Mouse (Mus musculus) heart, adult 8-10 months (tissue): ENCODE data around the gene Cyp4f15. TPM values are rescaled to one million over a fixed set of nuclear protein-coding genes. Genes with fewer than 3 reads are reported as not detected.
"Not testable (repeated sequence)": the region's sequence is repeated elsewhere in the genome, so short reads cannot be mapped to it uniquely, and the experiment has no call there.

Experiments used
- DNase-seq: peaks from one replicate; pipeline ENCODE4 v3.0.0; 2022; ENCODE audit warnings: low spot score
- total RNA-seq, 4 experiments: library from RNA; stranded (reverse); gene quantifications; 2 replicates each; pipeline ENCODE4 v1.2.4; 2022

The Cyp4f15 gene
- total RNA-seq: under 1 TPM in 1 of 4 experiments, not detected in 3; 0.16 TPM

DNA sequence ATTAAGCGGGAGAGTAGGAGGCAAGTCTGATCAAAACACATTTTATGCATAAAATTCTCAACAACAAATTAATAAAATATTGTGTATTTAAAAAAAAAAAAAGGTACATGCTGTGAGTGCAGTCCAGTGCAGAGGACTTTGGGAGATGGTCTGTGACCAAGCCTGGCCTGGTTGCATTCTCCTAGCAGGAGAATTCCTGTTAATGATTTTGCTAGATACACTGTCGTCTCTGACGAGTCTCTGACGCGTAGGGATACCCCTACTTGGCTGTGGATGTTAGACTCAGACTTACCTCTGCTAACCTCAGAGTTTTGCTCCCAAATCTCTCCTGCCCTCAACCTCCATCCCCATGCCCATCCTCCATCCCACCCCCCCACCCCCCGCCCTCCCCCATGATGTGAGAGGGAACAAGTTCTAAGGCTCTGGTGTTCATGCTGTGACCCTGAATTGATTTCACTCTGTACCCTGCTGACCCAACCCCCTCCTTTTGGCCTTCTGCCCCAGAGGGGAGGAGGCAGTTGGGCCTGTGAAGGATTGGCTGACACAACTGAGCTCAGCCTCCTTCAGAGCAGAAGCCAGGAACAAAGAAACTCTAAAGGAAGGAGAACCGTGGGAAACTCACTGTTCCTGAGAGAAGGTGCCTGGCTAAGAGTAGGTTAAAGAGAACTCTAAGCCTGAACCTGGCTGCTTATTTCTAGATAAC lies at the start of gene Cyp4f15:
TSS of gene Cyp4f15 (plus strand) at position 580 of the 703 bp plus-strand sequence.
- no peak for DNase-seq

DNA sequence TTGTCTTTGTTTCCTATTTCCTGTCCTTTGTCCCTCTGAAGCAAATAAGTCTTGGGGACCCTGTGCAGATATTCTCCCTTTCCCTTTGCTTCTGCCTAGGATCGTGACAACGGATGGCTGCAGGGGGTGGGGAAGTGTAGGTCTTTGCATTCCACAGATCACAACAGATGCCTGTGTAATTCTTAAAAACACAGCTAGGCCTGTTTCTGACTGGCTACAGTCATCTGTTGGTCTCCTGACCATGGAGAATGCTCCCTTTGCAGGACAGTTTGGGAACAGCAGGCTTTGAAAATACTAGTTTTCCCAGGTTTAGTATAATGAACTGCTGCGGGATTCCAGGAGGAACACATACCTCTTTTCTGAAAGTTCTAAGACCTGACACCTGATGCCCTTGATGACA lies 49.1 kb upstream of the Cyp4f15 start:
- DNase-seq: no peak

DNA sequence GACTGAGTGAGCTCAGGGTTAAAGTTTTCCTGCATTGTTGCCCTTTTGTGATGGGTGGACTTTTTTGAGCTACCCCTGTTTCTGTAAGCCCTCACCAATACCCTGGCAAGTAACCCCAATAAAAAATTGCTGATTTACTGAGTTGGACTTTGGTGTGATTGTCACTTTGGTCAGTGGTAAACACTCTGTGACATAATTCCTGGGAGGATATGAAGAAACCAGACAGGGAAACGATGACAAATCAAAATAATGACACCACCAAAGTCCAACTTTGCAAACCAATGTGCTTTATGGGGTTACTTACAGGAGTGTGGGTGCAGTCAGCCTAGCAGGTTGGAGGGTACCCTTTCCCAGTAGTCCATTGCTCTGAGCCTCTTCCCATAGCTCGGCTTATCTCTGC lies 48.3 kb upstream of the Cyp4f15 start:
- DNase-seq: no peak

DNA sequence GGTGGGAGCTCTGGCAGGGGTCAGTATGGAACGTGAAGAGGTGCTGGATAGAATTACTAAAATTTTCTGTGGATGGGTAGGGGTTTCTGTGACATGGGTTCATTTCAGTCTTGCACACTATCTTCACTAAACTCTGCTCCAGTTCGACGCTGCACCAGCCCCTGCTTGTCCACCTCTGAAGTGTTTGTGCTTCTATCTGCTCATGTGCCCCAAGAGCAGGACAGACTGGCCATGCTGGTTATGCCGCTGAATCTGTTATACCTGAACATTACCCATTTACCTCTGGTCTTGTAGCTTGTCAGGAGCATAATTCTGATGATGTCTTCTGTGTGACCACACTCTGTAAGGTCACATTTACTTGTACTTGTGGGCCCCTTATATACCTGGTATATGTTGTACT lies 38.8 kb upstream of the Cyp4f15 start:
- DNase-seq: no peak

DNA sequence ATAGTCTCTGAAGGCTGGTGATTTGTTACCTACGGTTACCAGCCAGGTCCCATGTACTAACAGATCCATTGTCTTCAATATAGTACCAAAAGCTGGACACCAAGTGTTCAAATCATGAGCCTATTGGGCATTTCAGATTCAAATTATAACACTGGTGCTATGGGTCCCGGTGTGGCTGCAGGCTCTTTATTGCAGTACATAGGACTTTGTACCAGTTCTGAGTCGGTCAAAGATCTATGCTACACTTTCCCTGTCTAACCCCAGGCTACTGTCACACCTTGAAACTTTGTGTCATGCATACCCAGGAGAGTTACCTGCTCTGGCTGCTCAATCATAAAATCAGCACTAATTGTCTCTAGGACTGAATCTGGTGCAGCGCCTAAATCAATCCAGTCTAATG lies 31.6 kb upstream of the Cyp4f15 start:
- no peak for DNase-seq

GRCm38 (mm10) chr17:32657041-32657440 lies 28.4 kb upstream of the Cyp4f15 start:
- DNase-seq: no peak

DNA sequence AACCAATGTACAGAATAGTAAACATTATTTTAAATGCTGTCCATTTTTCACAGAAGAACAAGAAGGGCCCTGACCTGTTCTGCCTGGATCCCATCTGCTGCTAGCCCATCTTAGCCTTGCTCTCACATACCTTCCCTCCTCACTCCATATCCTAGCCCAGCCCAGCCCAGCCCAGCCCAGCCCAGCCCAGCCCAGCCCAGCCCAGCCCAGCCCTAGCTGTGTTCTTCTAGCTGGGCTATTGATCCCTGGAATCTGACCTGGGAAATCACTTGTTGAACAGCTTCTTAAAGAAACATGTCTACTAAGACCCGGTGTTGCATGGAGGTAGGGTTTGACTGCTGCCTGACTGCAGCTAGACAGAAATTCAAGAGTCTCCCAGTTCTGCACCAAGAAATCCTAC lies 27.2 kb upstream of the Cyp4f15 start:
- no peak for DNase-seq

- DNase-seq: peak; percentile 9
Observed at GRCm38 (mm10) chr17:32658712-32659111, 26.7 kb upstream of the Cyp4f15 start, which contains the start of gene Cyp4f40. Gene Cyp4f40, plus strand, starts transcription at chr17:32658900.

- no peak for DNase-seq
Observed at GRCm38 (mm10) chr17:32673976-32674375, 11.5 kb upstream of the Cyp4f15 start.

GRCm38 (mm10) chr17:32676040-32676635 lies 9.3 kb upstream of the Cyp4f15 start:
- no peak for DNase-seq

DNA sequence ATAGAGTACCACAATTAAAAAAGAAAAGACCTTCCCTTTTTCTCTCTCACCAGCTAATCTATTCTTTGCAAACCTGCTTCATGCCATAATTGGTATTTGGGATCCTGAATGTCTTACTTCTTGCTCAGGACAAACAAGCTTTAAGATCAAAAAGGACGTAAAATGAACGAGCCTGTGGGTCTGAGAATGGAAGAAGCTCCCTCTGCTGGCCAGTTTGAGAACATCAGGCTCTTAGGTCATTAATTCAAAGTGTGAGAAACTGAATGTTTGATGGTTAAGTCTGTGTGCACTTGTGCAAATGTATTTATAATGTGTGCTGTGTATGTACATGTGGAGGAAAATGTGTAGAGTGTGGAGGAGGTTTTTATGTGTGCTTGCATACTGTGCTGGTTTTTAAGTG lies 5.0 kb upstream of the Cyp4f15 start:
- DNase-seq: peak; percentile 13

- no peak for DNase-seq
Observed at GRCm38 (mm10) chr17:32686722-32687121, 1.3 kb downstream of the Cyp4f15 start.

DNA sequence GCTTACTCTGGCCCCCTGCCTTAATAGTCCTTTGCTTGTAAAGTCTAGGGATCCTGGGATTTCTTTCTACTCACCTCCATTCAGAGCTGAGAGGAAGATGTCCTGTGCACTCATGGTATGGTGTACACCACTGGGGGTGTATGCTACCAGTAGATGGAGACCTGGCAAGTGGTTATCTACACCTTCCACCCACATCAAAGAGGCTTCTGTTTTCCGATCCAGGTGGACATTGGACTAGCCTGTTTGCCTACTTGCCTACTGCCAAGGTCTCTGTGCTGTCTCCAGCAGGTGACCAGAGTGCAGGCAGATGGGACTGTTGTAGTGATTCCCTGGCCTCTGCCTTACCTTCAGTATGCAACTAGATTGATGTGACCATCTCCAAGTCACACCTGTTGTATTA lies 5.5 kb downstream of the Cyp4f15 start:
- DNase-seq: no peak

DNA sequence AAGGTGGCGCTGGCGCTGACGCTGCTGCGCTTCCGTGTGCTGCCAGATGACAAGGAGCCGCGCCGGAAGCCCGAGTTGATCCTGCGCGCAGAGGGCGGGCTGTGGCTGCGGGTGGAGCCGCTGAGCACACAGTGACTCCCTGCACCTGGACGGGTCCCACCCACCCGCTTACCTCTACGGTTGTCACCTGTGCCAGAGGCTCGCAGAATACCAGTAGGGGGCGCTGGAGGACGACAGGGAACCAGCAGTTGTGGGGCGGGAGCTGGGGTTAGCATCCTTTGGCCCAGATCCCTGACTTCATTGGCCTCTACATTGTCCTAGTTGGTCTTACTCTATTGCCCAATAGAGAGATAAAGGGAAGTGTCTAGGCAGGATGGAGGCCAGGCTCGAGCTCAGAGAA lies 17.4 kb downstream of the Cyp4f15 start:
- DNase-seq: no peak

- DNase-seq: not testable (repeated sequence)
Observed at GRCm38 (mm10) chr17:32710541-32710940, 25.1 kb downstream of the Cyp4f15 start.

DNA sequence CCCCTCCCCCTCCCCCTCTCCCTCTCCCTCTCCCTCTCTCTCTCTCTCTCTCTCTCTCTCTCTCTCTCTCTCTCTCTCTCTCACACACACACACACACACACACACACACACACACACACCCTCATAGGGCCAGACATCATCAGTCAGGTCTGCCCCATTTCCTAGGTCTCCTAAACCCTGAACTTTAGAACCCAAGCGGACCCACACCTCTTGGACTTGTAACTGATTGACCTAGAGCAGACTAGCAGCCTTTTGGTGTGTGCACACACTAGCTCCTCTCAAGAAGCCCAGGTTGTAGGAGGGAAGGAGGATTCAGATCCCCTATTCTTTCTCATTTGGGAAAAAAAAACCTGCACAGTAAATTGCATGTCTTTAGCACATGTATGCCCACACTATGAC lies 36.7 kb downstream of the Cyp4f15 start:
- DNase-seq: not testable (repeated sequence)

- DNase-seq: no peak
Observed at GRCm38 (mm10) chr17:32722771-32723170, 37.3 kb downstream of the Cyp4f15 start.

GRCm38 (mm10) chr17:32726360-32726759 lies 40.9 kb downstream of the Cyp4f15 start:
- DNase-seq: not testable (repeated sequence)

DNA sequence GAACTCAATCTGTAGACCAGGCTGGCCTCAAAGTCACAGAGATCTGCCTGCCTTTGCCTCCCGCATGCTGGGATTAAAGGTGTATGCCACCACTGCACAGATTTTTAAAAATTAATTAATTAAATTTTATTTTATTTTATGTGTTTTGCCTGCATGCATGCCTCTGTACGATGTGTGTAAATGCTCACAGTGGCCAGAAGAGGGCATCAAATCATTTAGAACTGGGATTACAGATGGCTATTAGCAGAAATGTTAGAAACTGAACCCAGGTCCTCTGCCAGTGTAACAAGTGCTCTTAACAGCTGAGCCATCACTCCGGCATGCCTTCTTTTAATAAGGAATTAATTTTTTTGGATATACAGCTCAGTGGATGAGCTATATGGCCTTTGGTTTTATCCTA lies 43.6 kb downstream of the Cyp4f15 start:
- no peak for DNase-seq

GRCm38 (mm10) chr17:32738406-32738805 lies 53.0 kb downstream of the Cyp4f15 start:
- no peak for DNase-seq

DNA sequence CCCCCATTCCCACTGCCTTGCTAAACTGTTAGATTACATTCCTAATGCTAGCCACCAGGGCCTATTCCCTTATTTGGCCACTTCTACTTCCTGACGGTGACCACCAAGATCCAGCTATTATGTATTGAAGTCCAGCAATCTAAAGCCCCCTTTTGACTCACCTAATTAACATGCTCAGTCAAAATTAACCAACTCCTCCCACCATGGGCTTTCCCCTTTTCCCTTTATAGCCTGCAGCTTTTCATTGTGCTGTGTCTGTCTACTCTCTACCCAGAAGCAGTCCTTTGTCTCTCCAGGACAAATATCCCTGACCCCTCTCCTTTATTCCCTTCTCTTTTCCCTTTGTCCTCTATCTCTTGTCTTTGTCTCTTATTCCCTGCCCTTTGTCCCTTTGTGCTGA lies 55.6 kb downstream of the Cyp4f15 start:
- no peak for DNase-seq

- DNase-seq: no peak
Observed at GRCm38 (mm10) chr17:32750611-32751010, 65.2 kb downstream of the Cyp4f15 start.
